Mouse (Mus musculus): ENCODE results near the gene Fnbp4.
"Not testable (repeated sequence)": the region's sequence is repeated elsewhere in the genome, so short reads cannot be mapped to it uniquely, and the experiment has no call there.

The Fnbp4 gene

GRCm38 (mm10) chr2:90782901-90783486 is 37.8 kb downstream of the Fnbp4 start:
- DNase-seq (ENCODE audit: low read depth, low spot score), result peak; percentile 15

DNA sequence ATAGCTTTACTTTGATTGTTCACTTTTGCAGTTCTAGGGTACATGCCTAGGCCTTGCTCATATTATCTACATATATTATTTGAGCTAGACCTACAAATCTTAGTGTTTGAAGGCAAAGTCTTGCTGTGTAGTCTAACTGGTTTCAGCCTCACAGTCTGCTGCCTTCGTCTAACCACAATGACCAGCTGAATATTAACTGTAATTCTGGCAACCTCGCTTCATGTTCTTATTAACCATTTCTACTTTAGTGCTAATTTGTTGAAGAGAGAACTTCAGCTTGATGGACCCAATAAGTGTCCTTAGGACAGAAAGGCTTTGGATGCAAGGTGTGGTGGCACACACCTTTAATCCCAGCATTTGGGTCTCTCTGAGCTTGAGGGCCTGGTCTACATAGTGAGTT is 43.0 kb downstream of the Fnbp4 start:
- DNase-seq (ENCODE audit: low read depth, low spot score), result no peak

- DNase-seq (ENCODE audit: low read depth, low spot score), result peak; percentile 51
Measured at GRCm38 (mm10) chr2:90808241-90809126, 63.3 kb downstream of the Fnbp4 start.

DNA sequence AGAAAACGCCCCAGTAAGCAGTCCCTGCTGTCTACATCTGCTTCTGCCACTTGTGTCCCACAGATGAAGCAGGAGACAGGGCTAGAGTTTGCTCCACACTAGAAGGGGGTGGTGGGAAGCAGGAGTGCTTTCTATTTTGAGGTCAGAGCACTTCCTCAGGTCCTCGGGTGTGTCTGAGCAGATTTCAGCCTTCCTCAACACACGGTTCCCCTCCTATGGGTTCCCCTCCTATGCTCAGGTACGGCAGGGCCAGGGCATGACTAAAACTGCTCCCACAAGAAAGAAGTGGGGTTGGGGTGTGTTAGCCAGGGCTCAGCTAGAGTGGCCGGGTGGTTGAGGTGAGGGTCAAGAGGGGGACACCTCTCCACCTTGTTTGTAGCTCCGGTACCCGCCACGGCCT is 65.6 kb downstream of the Fnbp4 start:
- no peak for DNase-seq (ENCODE audit: low read depth, low spot score)

DNA sequence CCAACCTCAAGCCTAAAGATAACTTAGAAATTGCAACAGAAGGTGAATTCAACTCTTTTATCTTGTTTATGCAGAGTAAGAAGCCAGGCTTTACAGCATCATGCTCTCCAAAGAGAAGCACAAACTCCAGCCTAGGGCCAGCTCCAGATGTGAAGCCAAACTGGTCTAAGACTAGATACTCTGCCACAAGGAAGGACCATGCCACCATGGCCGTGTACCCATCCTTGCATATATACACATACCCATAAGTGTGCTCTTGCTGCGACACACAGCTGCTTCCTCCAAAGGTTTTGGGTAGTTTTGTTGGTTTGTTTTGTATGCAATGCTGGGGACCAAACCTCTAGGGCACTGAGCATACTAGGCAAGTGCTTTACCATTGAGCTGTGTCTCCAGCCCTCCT is 70.1 kb downstream of the Fnbp4 start:
- DNase-seq (ENCODE audit: low read depth, low spot score), result no peak

- no peak for DNase-seq (ENCODE audit: low read depth, low spot score)
Measured at GRCm38 (mm10) chr2:90816144-90816543, 71.0 kb downstream of the Fnbp4 start.

GRCm38 (mm10) chr2:90818710-90819109 is 73.5 kb downstream of the Fnbp4 start:
- no peak for DNase-seq (ENCODE audit: low read depth, low spot score)

DNA sequence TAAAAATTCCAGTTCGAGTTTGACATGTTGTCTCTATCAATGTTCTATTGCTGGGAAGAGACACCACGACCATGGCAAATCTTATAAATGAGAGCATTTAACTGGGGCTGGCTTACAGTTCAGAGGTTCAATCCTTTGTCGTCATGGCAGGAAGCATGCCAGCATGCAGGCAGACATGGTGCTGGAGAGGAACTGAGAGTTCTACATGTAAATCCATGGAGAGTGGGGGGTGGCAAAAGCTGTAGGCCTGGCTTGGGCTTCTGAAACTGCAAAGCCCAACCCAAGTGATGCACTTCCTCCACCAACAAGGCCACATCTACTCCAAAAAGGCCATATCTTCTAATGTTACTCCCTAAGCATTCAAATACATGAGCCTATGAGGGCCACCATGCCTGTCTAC is 75.7 kb downstream of the Fnbp4 start:
- no peak for DNase-seq (ENCODE audit: low read depth, low spot score)

DNA sequence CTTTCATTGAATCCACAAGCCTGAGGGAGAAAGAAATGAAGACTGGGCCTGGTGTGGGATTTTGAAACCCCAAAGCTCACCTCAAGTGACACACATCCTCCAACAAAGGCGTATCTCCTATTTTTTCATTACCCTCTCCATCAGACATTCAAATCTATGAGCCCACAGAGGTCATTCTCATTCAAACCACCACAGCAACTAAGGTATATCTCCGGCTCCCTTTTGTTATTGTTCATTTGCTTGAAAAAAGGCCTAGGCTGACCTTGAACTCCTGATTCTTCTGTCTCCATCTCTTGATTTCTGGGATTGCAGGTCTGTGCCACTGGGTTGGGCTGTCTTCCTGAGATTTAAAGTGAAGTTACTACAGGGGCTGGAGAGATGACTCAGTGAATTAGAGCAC is 77.8 kb downstream of the Fnbp4 start:
- DNase-seq (ENCODE audit: low read depth, low spot score), result peak; percentile 90

DNA sequence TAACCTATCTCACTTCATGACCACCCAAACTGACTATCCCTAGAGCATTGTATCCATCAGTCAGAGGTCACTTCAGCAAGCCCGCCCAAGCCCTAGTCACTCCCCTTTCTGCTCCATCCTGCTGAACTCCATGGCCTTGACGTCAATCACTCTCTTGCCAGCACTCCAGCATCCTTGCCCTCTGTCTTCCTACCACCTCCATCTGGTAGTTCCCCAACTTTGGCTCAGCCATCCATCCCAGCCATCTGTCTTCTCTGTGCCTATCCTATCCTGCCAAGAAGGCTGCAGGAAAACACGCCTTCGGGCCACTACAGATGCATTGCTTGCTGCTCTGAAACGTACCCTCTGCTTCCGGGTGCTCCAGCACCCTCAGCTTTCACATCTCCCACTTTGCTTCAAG is 78.6 kb downstream of the Fnbp4 start:
- DNase-seq (ENCODE audit: low read depth, low spot score), result peak; percentile 65

- DNase-seq (ENCODE audit: low read depth, low spot score), result not testable (repeated sequence)
Measured at GRCm38 (mm10) chr2:90824528-90824927, 79.4 kb downstream of the Fnbp4 start.

- DNase-seq (ENCODE audit: low read depth, low spot score), result no peak
Measured at GRCm38 (mm10) chr2:90825515-90826172, 80.5 kb downstream of the Fnbp4 start.

DNA sequence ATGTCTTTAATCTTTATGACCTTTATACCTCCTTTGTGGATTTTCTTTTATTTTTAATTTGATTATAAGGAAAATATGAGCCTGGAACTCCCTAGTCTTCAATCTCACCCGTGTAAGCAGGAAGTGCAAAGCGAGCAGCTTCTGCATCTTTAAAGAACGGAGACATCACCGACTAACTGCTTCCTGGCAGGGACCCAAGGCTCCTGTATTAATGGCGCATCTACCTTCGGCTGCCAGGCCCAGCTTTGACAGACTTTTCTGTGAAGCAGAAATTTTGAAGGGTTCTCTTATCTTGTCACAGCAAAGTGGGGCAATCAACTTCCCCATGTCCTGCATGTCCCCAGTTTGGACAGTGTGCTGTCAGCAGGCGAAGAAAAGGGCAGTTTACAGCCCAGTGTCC is 83.6 kb downstream of the Fnbp4 start:
- no peak for DNase-seq (ENCODE audit: low read depth, low spot score)

All from R1 (cell line).